Mouse (Mus musculus) hindbrain, embryonic 12.5 days (tissue): ENCODE data around the gene Plxnc1. TPM values are rescaled to one million over a fixed set of nuclear protein-coding genes. Genes with fewer than 3 reads are reported as not detected.
A peak's percentile ranks its signal among the peaks of the same experiment; 100 is the strongest.

Source experiments
- ATAC-seq: fragments of 200-750 bp; cut with Nextera tagmentation; 2 replicates; pipeline ENCODE4 v1.8.0; 2017; ENCODE audit warnings: moderate TSS enrichment; ENCODE audit not compliant: low FRiP score
- H3K27ac ChIP-seq: fragments of 300-500 bp; sonication (generic); 2 replicates; pipeline ENCODE4 v1.5.1; 2016; ENCODE audit warnings: mild to moderate bottlenecking
- H3K27me3 ChIP-seq: fragments of 300-500 bp; sonication (generic); 2 replicates; pipeline ENCODE4 v1.6.1; 2016; ENCODE audit warnings: mild to moderate bottlenecking
- H3K36me3 ChIP-seq: fragments of 300-500 bp; sonication (generic); 2 replicates; pipeline ENCODE4 v1.6.1; 2016; ENCODE audit warnings: mild to moderate bottlenecking
- H3K4me1 ChIP-seq: fragments of 300-500 bp; sonication (generic); 2 replicates; pipeline ENCODE4 v1.6.1; 2016
- H3K4me2 ChIP-seq: fragments of 300-500 bp; sonication (generic); replicated peaks from 2 replicates; pipeline ENCODE4 v1.6.1; 2016; ENCODE audit warnings: mild to moderate bottlenecking
- H3K4me3 ChIP-seq: fragments of 300-500 bp; sonication (generic); 2 replicates; pipeline ENCODE4 v1.5.1; 2016; ENCODE audit warnings: mild to moderate bottlenecking
- H3K9ac ChIP-seq: fragments of 300-500 bp; sonication (generic); 2 replicates; pipeline ENCODE4 v1.6.1; 2016; ENCODE audit warnings: mild to moderate bottlenecking, moderate library complexity
- H3K9me3 ChIP-seq: fragments of 300-500 bp; sonication (generic); replicated peaks from 2 replicates; pipeline ENCODE4 v1.6.1; 2016; ENCODE audit warnings: mild to moderate bottlenecking
- WGBS: fragments of 180-500 bp; shearing (Covaris S2); methylation state at CpG from one replicate; pipeline ENCODE4 v1.1.7; 2016; 5-methylcytosine and 5-hydroxymethylcytosine counted together
- polyA plus RNA-seq: library from polyadenylated mRNA; unstranded; fragments of >200 nt; fragmentation: Nextera tagmentation; extraction: Ambion mirVana; gene quantifications from 2 replicates; pipeline ENCODE4 v1.2.1, GENCODE M21; 2016

The Plxnc1 gene
- polyA plus RNA-seq, 1 experiment from 2014 or later, result 6.4 TPM

- Histone ChIP-seq H3K4me3 (no peak overlapping the region), H3K36me3 (no peaks in the 10 kb centered on the region), H3K27me3 (no peaks in the 10 kb centered on the region), H3K27ac (0 out of 2 replicates have a peak overlapping the region, but pooled peaks have one; percentile 23), H3K4me1 (peaks cover 14% of the 10 kb centered on the region; the same call in 1 of the 2 replicates), H3K9me3 (no peaks in the 10 kb centered on the region), H3K9ac (no peak overlapping the region; the same call in 1 of the 2 replicates), H3K4me2 (no peak overlapping the region)
- ATAC-seq, result no peak
- WGBS, result 80% methylated on average over 4 of the region's 4 CpGs
These were observed 27.3 kb downstream of the Plxnc1 start for GRCm38 (mm10) chr10:94917354-94917753.

- WGBS, result 85% methylated on average over 7 of the region's 7 CpGs
- H3K27me3 ChIP-seq, result no peaks in the 10 kb centered on the region
- no peak overlapping the region for H3K27ac ChIP-seq
- no peaks in the 10 kb centered on the region for H3K9me3 ChIP-seq
- ATAC-seq, result no peak
- H3K4me2 ChIP-seq, result no peak overlapping the region
- peaks cover 10% of the 10 kb centered on the region; the same call in 1 of the 2 replicates for H3K4me1 ChIP-seq
- H3K4me3 ChIP-seq, result no peak overlapping the region
- no peaks in the 10 kb centered on the region for H3K36me3 ChIP-seq
- no peak overlapping the region for H3K9ac ChIP-seq
These were observed 28.0 kb downstream of the Plxnc1 start for GRCm38 (mm10) chr10:94916610-94917009.

GRCm38 (mm10) chr10:94915746-94916145 lies 28.9 kb downstream of the Plxnc1 start:
- no peak overlapping the region for H3K9ac ChIP-seq
- H3K27me3 ChIP-seq, result no peaks in the 10 kb centered on the region
- no peaks in the 10 kb centered on the region for H3K9me3 ChIP-seq
- H3K36me3 ChIP-seq, result no peaks in the 10 kb centered on the region
- 90% methylated on average over 6 of the region's 6 CpGs for WGBS
- ATAC-seq, result no peak
- peaks cover 9% of the 10 kb centered on the region; the same call in 1 of the 2 replicates for H3K4me1 ChIP-seq
- H3K27ac ChIP-seq, result no peak overlapping the region
- no peak overlapping the region for H3K4me3 ChIP-seq
- H3K4me2 ChIP-seq, result no peak overlapping the region

GRCm38 (mm10) chr10:94914081-94914480 lies 30.6 kb downstream of the Plxnc1 start:
- Histone ChIP-seq H3K36me3 (no peaks in the 10 kb centered on the region), H3K4me3 (no peak overlapping the region), H3K9ac (no peak overlapping the region), H3K4me1 (peaks cover 9% of the 10 kb centered on the region; the same call in 1 of the 2 replicates), H3K4me2 (no peak overlapping the region), H3K27me3 (no peaks in the 10 kb centered on the region), H3K27ac (no peak overlapping the region), H3K9me3 (no peaks in the 10 kb centered on the region)
- no peak for ATAC-seq
- WGBS, result 85% methylated on average over 11 of the region's 11 CpGs

GRCm38 (mm10) chr10:94913336-94913739 lies 31.3 kb downstream of the Plxnc1 start:
- Histone ChIP-seq H3K4me1 (peaks cover 9% of the 10 kb centered on the region; the same call in 1 of the 2 replicates), H3K27ac (no peak overlapping the region), H3K4me2 (no peak overlapping the region), H3K4me3 (no peak overlapping the region), H3K9me3 (no peaks in the 10 kb centered on the region), H3K9ac (no peak overlapping the region), H3K36me3 (no peaks in the 10 kb centered on the region), H3K27me3 (no peaks in the 10 kb centered on the region)
- ATAC-seq, result no peak
- WGBS, result 77% methylated on average over 5 of the region's 5 CpGs

DNA sequence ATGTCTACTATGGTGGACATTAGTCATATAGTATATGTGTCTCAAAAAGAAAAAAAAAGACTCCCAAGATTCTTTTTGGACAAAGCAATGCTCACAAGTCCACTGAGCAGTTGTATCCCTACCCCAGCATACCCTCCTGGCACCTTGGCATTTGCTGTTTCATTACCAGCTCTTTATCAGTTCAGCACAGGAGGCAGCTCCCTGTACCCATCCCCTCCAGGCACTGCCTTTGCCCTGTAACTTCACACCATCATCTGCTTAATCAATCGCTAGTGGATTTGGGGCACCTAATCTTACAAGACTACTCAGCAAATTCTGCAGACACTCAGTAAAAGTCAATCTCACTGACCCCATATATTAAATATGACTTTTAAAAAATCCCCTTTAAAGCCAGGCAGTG lies 32.1 kb downstream of the Plxnc1 start:
- ATAC-seq, result no peak
- Histone ChIP-seq H3K36me3 (no peaks in the 10 kb centered on the region), H3K4me1 (peaks cover 2% of the 10 kb centered on the region; the same call in 1 of the 2 replicates), H3K4me2 (no peak overlapping the region), H3K4me3 (no peak overlapping the region), H3K9me3 (no peaks in the 10 kb centered on the region), H3K27ac (no peak overlapping the region), H3K27me3 (no peaks in the 10 kb centered on the region), H3K9ac (no peak overlapping the region)
- WGBS, result 95% methylated on average over 1 of the region's 1 CpGs

DNA sequence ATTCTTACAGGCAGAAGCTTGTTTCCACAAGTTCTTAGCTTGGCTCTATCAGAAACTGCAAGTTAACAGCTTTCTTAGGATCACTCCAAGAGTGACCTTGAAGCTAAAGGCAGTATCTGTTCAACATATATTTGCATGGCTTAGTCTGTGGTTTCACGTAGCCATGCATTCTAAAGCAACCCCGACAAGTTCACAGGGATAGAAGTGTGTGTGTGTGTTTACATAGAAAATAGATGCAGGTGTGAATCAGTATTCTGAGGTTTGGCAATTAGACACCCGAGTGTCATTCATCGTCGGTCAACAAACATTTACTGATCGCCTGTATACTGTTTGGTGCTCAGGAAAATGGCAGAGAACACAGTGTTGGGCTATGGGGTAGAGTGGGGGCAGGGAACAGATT lies 33.5 kb downstream of the Plxnc1 start:
- no peak overlapping the region for H3K9ac ChIP-seq
- H3K27me3 ChIP-seq, result no peaks in the 10 kb centered on the region
- WGBS, result 93% methylated on average over 6 of the region's 6 CpGs
- no peaks in the 10 kb centered on the region for H3K9me3 ChIP-seq
- no peak overlapping the region for H3K4me2 ChIP-seq
- no peak overlapping the region for H3K4me3 ChIP-seq
- no peaks in the 10 kb centered on the region for H3K36me3 ChIP-seq
- H3K4me1 ChIP-seq, result peaks cover 7% of the 10 kb centered on the region
- no peak for ATAC-seq
- no peak overlapping the region for H3K27ac ChIP-seq

GRCm38 (mm10) chr10:94910570-94910969 lies 34.1 kb downstream of the Plxnc1 start:
- WGBS, result 95% methylated on average over 4 of the region's 4 CpGs
- Histone ChIP-seq H3K27me3 (no peaks in the 10 kb centered on the region), H3K9me3 (no peaks in the 10 kb centered on the region), H3K36me3 (no peaks in the 10 kb centered on the region), H3K4me1 (peaks cover 12% of the 10 kb centered on the region), H3K4me2 (no peak overlapping the region), H3K9ac (no peak overlapping the region), H3K4me3 (no peak overlapping the region), H3K27ac (no peak overlapping the region)
- no peak for ATAC-seq

- Histone ChIP-seq H3K36me3 (no peaks in the 10 kb centered on the region), H3K9me3 (no peaks in the 10 kb centered on the region), H3K4me2 (no peak overlapping the region), H3K4me3 (no peak overlapping the region), H3K27me3 (no peaks in the 10 kb centered on the region), H3K4me1 (peaks cover 20% of the 10 kb centered on the region), H3K9ac (no peak overlapping the region), H3K27ac (no peak overlapping the region)
- no peak for ATAC-seq
- WGBS, result 71% methylated on average over 2 of the region's 2 CpGs
These were observed 34.8 kb downstream of the Plxnc1 start for GRCm38 (mm10) chr10:94909789-94910188.

- no peak for ATAC-seq
- 90% methylated on average over 11 of the region's 11 CpGs for whole genome bisulfite sequencing
- no peak overlapping the region for H3K27ac ChIP-seq
- H3K4me2 ChIP-seq, result no peak overlapping the region
- no peak overlapping the region for H3K9ac ChIP-seq
- no peaks in the 10 kb centered on the region for H3K9me3 ChIP-seq
- no peaks in the 10 kb centered on the region for H3K27me3 ChIP-seq
- no peaks in the 10 kb centered on the region for H3K36me3 ChIP-seq
- no peak overlapping the region for H3K4me3 ChIP-seq
- H3K4me1 ChIP-seq, result peaks cover 23% of the 10 kb centered on the region
These were observed 35.5 kb downstream of the Plxnc1 start for GRCm38 (mm10) chr10:94908976-94909717.

DNA sequence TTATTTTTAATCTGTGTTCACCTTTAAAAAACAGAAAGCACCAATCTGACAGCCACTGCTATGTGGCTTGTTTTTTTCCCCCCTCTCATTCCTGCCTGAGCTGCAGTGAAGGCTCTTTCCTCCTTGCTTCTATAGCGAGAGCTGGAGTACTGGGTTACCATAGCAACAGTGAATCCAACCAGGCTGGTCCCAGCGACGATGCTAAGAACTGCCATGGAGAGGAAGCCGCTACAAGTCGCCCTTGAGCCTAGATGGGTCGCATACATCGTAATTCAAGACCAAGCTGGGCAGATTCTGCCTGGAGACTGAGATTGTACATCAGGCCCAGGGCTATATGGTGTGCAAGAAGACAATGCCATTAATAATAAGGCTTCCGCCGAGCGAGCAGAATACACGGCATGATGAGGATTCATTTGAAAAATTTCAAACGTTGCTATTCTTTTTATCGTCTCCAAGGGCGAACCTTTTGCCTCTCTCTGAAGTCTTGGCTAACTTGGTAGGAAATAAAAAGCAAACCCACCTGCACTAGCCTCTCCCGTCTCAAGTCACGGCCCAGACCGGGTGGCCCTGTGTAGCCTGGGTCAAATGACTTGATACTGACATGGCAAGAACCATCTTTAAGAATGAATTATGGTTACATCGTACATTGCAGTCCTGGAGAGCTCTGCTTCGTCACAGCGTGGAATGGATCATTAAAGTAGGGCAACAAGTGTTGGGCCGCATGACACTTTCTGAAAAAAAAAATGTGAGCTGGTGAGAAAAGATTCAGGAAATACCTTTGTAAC lies 38.8 kb downstream of the Plxnc1 start:
- no peaks in the 10 kb centered on the region for H3K9me3 ChIP-seq
- peak; percentile 93 for ATAC-seq
- H3K36me3 ChIP-seq, result no peaks in the 10 kb centered on the region
- peaks cover 21% of the 10 kb centered on the region for H3K4me1 ChIP-seq
- 0 out of 2 replicates have a peak overlapping the region, but pooled peaks have one; percentile 5 for H3K4me3 ChIP-seq
- H3K27me3 ChIP-seq, result no peaks in the 10 kb centered on the region
- peak overlapping the region; percentile 82 for H3K27ac ChIP-seq
- no peak overlapping the region for H3K9ac ChIP-seq
- H3K4me2 ChIP-seq, result peak overlapping the region; percentile 44
- WGBS, result 23% methylated on average over 21 of the region's 21 CpGs

DNA sequence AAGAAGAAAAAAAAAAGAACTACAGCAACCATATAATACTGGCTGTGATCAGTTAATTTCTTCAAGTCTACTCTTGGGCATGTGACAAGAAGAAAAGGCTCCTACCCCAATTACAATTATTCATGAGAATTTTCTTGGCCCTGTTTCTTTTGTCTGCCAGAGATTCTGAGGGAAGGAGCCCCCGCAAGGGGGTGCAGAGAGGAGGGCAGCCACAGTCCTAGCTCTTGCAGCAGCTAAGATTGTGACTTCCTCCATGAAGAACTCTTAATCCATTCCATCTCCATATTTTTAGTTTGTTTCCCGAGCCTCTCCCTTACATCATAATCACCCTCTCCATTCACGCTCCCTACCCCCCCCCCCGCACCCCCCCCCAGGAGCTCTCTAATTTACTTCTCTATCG lies 39.4 kb downstream of the Plxnc1 start:
- peak overlapping the region; percentile 44 for H3K4me2 ChIP-seq
- no peaks in the 10 kb centered on the region for H3K27me3 ChIP-seq
- H3K36me3 ChIP-seq, result no peaks in the 10 kb centered on the region
- peaks cover 21% of the 10 kb centered on the region for H3K4me1 ChIP-seq
- ATAC-seq, result peak; percentile 67
- H3K9me3 ChIP-seq, result no peaks in the 10 kb centered on the region
- no peak overlapping the region for H3K4me3 ChIP-seq
- peak overlapping the region; percentile 82 for H3K27ac ChIP-seq
- H3K9ac ChIP-seq, result no peak overlapping the region
- 22% methylated on average over 3 of the region's 5 CpGs for WGBS
